Mouse (Mus musculus) ovary, postnatal 36 days (tissue): Measurements from ENCODE around the gene Cbx3.

Experiments
- DNase-seq: peaks from one replicate; pipeline ENCODE4 v3.0.0; 2022; ENCODE audit warnings: low spot score, mixed read lengths

Cbx3 gene

GRCm38 (mm10) chr6:51525001-51525400 lies 54.8 kb downstream of the Cbx3 start:
- no peak for DNase-seq

GRCm38 (mm10) chr6:51529457-51529856 lies 59.3 kb downstream of the Cbx3 start:
- DNase-seq, result no peak
